9 mouse cellular contexts compared by ENCODE assay signal in the genomic region with DNA sequence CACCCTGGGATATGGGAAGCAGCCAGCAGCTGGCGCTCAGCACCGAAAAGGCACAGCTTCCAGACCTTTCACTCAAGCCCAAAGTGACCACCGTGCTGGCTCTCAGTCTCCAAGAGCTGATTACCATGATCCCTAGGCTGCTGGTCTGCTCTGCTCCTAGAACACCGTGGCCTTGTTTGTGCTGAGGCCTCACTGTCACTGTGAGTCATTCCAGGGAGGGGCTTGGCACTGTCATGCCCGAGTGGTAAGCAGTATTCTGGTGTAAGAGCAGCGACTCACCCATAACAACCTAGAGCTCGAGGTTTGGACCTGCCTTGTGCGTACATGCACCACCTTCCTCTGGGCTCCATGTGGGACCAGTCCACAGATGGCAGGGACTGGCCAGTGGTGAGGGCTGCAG.
DNase-seq lines count a peak whose midpoint lies in the region; ATAC-seq and TF ChIP-seq lines count a peak whose summit lies in the region.
"Had no signal": no experiment of that assay in that cellular context is flagged by ENCODE, and none has a peak within 500 bp of the region (broad histone marks: within the 10 kb centered on the region; RNA-seq: fewer than 3 reads in every experiment).

No protein-coding gene starts in this region.

- no peak overlapping the region for H3K9ac ChIP-seq in intestine, postnatal 0 days (ENCODE audit: low read depth, low read length)
- H3K9ac ChIP-seq: heart, embryonic 15.5 days had no signal

- 55% methylated on average over 8 of the region's 8 CpGs for WGBS in intestine, postnatal 0 days

- H3K27ac ChIP-seq in cortical plate, adult 2 months (ENCODE audit: insufficient read depth, low read length) = peak overlapping the region; percentile 60; the same call in 1 of the 2 replicates
- no peak overlapping the region for H3K27ac ChIP-seq in intestine, postnatal 0 days (ENCODE audit: low read depth, low read length)
- H3K27ac ChIP-seq: heart, embryonic 15.5 days had no signal

- 0 out of 2 replicates have a peak, but pooled peaks cover 5% of the 10 kb centered on the region for H3K36me3 ChIP-seq in intestine, postnatal 0 days (ENCODE audit: control insufficient read depth, insufficient read depth)

- no peak for TF ChIP-seq POLR2A in cortical plate, adult 2 months (IDR thresholded peaks at IDR 0.05; ENCODE audit: extremely low read depth, insufficient read depth, low read length)

- no peaks in the 10 kb centered on the region for H3K27me3 ChIP-seq in intestine, postnatal 0 days (replicated peaks; ENCODE audit: control insufficient read depth, insufficient read depth, low read length)
- H3K27me3 ChIP-seq: heart, embryonic 15.5 days had no signal

- peaks cover 11% of the 10 kb centered on the region for H3K4me1 ChIP-seq in cortical plate, adult 2 months (ENCODE audit: control insufficient read depth, insufficient read depth, low read length)
- no peaks in the 10 kb centered on the region; the same call in 1 of the 2 replicates for H3K4me1 ChIP-seq in intestine, postnatal 0 days (replicated peaks; ENCODE audit: control insufficient read depth, insufficient read depth, low read length)
- H3K4me1 ChIP-seq: heart, embryonic 15.5 days had no signal

- DNase-seq in lung, adult 18-20 months = peak; percentile 25 to 38
- DNase-seq in lung, postnatal 14 days = no peak
- peak; percentile 84 for DNase-seq in adipocyte (ENCODE audit: low spot score)
- DNase-seq in left cerebral cortex, postnatal 36 days (ENCODE audit: low spot score in 2 of 2) = no peak
- DNase-seq in left cerebral cortex, adult 9 months (ENCODE audit: low spot score in 2 of 2) = no peak

- H3K4me3 ChIP-seq in cortical plate, adult 2 months (ENCODE audit: insufficient read depth, low read length) = no peak overlapping the region
- H3K4me3 ChIP-seq in intestine, postnatal 0 days (ENCODE audit: low read depth, low read length) = no peak overlapping the region
- H3K4me3 ChIP-seq: heart, embryonic 15.5 days had no signal

- H3K9me3 ChIP-seq in intestine, postnatal 0 days (ENCODE audit: control insufficient read depth) = no peaks in the 10 kb centered on the region
- H3K9me3 ChIP-seq: heart, embryonic 15.5 days; megakaryocyte, embryonic 14.5 days had no signal

- intact Hi-C loops in left cerebral cortex, postnatal 36 days (cut with DNase I) = no loop called here

- H3K4me2 ChIP-seq in intestine, postnatal 0 days (replicated peaks; ENCODE audit: low read depth) = no peak overlapping the region
- H3K4me2 ChIP-seq: heart, embryonic 15.5 days had no signal

- ATAC-seq in intestine, postnatal 0 days = peak; percentile 53; the same call in 1 of the 2 replicates

- TF ChIP-seq CTCF in cortical plate, adult 2 months (IDR thresholded peaks at IDR 0.05; ENCODE audit: extremely low read depth, insufficient read depth, low read length) = no peak
- TF ChIP-seq CTCF in intestine, postnatal 0 days (IDR thresholded peaks at IDR 0.05; ENCODE audit: low read depth) = no peak

Comparison
In these comparisons a context has a peak if more than half of its experiments do, and no peak if none do; other contexts are left out.
1. DNase-seq: peak in lung, adult 18-20 months (2 of 2) and adipocyte (single experiment); none in lung, postnatal 14 days (single experiment), left cerebral cortex, postnatal 36 days (0 of 2) and left cerebral cortex, adult 9 months (0 of 2).